Mouse (Mus musculus) gastrocnemius, postnatal 14 days (tissue): Measurements from ENCODE around the gene Gstp1. TPM values are rescaled to one million over a fixed set of nuclear protein-coding genes. Genes with fewer than 3 reads are reported as not detected.
"Not testable (repeated sequence)": the region's sequence is repeated elsewhere in the genome, so short reads cannot be mapped to it uniquely, and the experiment has no call there.

Experiments used
- DNase-seq: peaks from one replicate; pipeline ENCODE4 v3.0.0; 2021; ENCODE audit warnings: mixed read lengths
- intact Hi-C: fragments of 180-260 bp; cut with DNase I; formaldehyde crosslinking; loops from one replicate; pipeline ENCODE4 v1.15.1; 2025; ENCODE audit warnings: low total_unique reads
- total RNA-seq, 2 experiments: library from RNA; stranded (reverse); gene quantifications; 2 replicates each; pipeline ENCODE4 v1.2.3; 2021

Gene Gstp1
- total RNA-seq, 2 experiments from 2014 or later = 228 to 235 TPM

GRCm38 (mm10) chr19:4064501-4064900, 26.7 kb upstream of the Gstp1 start:
- intact Hi-C loops = not testable (repeated sequence)

GRCm38 (mm10) chr19:4063357-4063756, 25.6 kb upstream of the Gstp1 start:
- DNase-seq, intact Hi-C loops: not testable (repeated sequence)

More at GRCm38 (mm10) chr19:4064501-4064900, 26.7 kb upstream of the Gstp1 start:
- DNase-seq = not testable (repeated sequence)

- DNase-seq = no peak
- intact Hi-C loops = no loop called here
Measured at GRCm38 (mm10) chr19:4060899-4061465, 23.2 kb upstream of the Gstp1 start.

- DNase-seq, intact Hi-C loops: not testable (repeated sequence)
Measured at GRCm38 (mm10) chr19:4060044-4060898, 22.5 kb upstream of the Gstp1 start.

- intact Hi-C loops = no loop called here
- DNase-seq = no peak
Measured at GRCm38 (mm10) chr19:4059069-4059740, 21.4 kb upstream of the Gstp1 start, which contains the start of gene Gstp3. Gstp3 (minus strand) TSS chr19:4059569.

- no peak for DNase-seq
Measured at GRCm38 (mm10) chr19:4058581-4058980, 20.8 kb upstream of the Gstp1 start.

GRCm38 (mm10) chr19:4057962-4058361, 20.2 kb upstream of the Gstp1 start:
- intact Hi-C loops = no loop called here
- no peak for DNase-seq

More at GRCm38 (mm10) chr19:4058581-4058980, 20.8 kb upstream of the Gstp1 start:
- intact Hi-C loops = no loop called here

GRCm38 (mm10) chr19:4057389-4057788, 19.6 kb upstream of the Gstp1 start:
- DNase-seq = no peak
- intact Hi-C loops = no loop called here

- intact Hi-C loops = no loop called here
- DNase-seq = no peak
Measured at GRCm38 (mm10) chr19:4056727-4057126, 18.9 kb upstream of the Gstp1 start.

GRCm38 (mm10) chr19:4055947-4056693, 18.3 kb upstream of the Gstp1 start:
- intact Hi-C loops = no loop called here
- no peak for DNase-seq

- DNase-seq = no peak
- intact Hi-C loops = no loop called here
Measured at GRCm38 (mm10) chr19:4055216-4055946, 17.6 kb upstream of the Gstp1 start.

- intact Hi-C loops = no loop called here
- DNase-seq = no peak
Measured at GRCm38 (mm10) chr19:4054613-4055012, 16.8 kb upstream of the Gstp1 start.

GRCm38 (mm10) chr19:4052516-4053030, 14.8 kb upstream of the Gstp1 start:
- intact Hi-C loops = no loop called here
- DNase-seq = no peak

GRCm38 (mm10) chr19:4051741-4052515, 14.1 kb upstream of the Gstp1 start:
- DNase-seq = peak; percentile 75
- intact Hi-C loops = no loop called here

- intact Hi-C loops = no loop called here
- DNase-seq = no peak
Measured at GRCm38 (mm10) chr19:4051016-4051415, 13.2 kb upstream of the Gstp1 start.

GRCm38 (mm10) chr19:4049069-4049468, 11.3 kb upstream of the Gstp1 start:
- not testable (repeated sequence) for DNase-seq
- intact Hi-C loops = loop anchor here (1.0 kb wide), 1 partner anchor 30 kb away; no protein-coding TSS in a partner anchor

- DNase-seq = peak; percentile 83
- intact Hi-C loops = no loop called here
Measured at GRCm38 (mm10) chr19:4047859-4048258, 10.1 kb upstream of the Gstp1 start.

GRCm38 (mm10) chr19:4046866-4047254, 9.1 kb upstream of the Gstp1 start:
- intact Hi-C loops = no loop called here
- no peak for DNase-seq
